Mouse (Mus musculus) E14TG2a.4 (cell line): ENCODE measurements at regions not wholly inside any gene's neighbourhood (a gene's known extent, or its start where the extent isn't known, plus 50 kb on each side); places are given as distances from the start of the nearest gene placed in this dataset.

Experiments used
- CTCF ChIP-seq: conservative IDR thresholded peaks from 2 replicates; pipeline ENCODE4 v1.5.1; 2014; ENCODE audit warnings: low read length
- POU5F1 ChIP-seq: IDR thresholded peaks from 2 replicates; pipeline ENCODE4 v1.6.1; 2014; ENCODE audit warnings: low read length, borderline replicate concordance

- TF ChIP-seq CTCF (no peak), POU5F1 (no peak)
These were observed 68.7 kb downstream of the Dlk1 start for GRCm38 (mm10) chr12:109521199-109521780.
